Mouse (Mus musculus) forebrain, postnatal 0 days (tissue): Measurements from ENCODE around the gene Rb1. TPM values are rescaled to one million over a fixed set of nuclear protein-coding genes. Genes with fewer than 3 reads are reported as not detected.

Experiments
- ATAC-seq: fragments of 200-750 bp; cut with Nextera tagmentation; 2 replicates; pipeline ENCODE4 v1.8.0; 2017; ENCODE audit warnings: mild to moderate bottlenecking, moderate library complexity
- DNase-seq: peaks from one replicate; pipeline ENCODE4 v3.0.0-alpha.2; 2015
- H3K27ac ChIP-seq: fragments of 300-500 bp; sonication (generic); 2 replicates; pipeline ENCODE4 v1.5.1; 2014; ENCODE audit warnings: low read depth, mild to moderate bottlenecking, antibody characterized with exemption, low read length, moderate library complexity, mixed read lengths
- H3K27me3 ChIP-seq: fragments of 300-500 bp; sonication (generic); 2 replicates; pipeline ENCODE4 v1.6.1; 2014; ENCODE audit warnings: mild to moderate bottlenecking, low read length, mixed read lengths; ENCODE audit not compliant: insufficient read depth
- H3K36me3 ChIP-seq: fragments of 300-500 bp; sonication (generic); 2 replicates; pipeline ENCODE4 v1.6.1; 2014; ENCODE audit warnings: mild to moderate bottlenecking, moderate library complexity; ENCODE audit not compliant: insufficient read depth
- H3K4me1 ChIP-seq: fragments of 300-500 bp; sonication (generic); 2 replicates; pipeline ENCODE4 v1.6.1; 2014; ENCODE audit warnings: antibody characterized with exemption; ENCODE audit not compliant: insufficient read depth
- H3K4me2 ChIP-seq: fragments of 300-500 bp; sonication (generic); 2 replicates; pipeline ENCODE4 v1.6.1; 2014; ENCODE audit warnings: low read depth, mild to moderate bottlenecking, moderate library complexity
- H3K4me3 ChIP-seq: fragments of 300-500 bp; sonication (generic); 2 replicates; pipeline ENCODE4 v1.5.1; 2014; ENCODE audit warnings: low read depth, low read length, mixed read lengths
- H3K9ac ChIP-seq: fragments of 300-500 bp; sonication (generic); 2 replicates; pipeline ENCODE4 v1.6.1; 2014; ENCODE audit warnings: mild to moderate bottlenecking
- H3K9me3 ChIP-seq: fragments of 300-500 bp; sonication (generic); 2 replicates; pipeline ENCODE4 v1.6.1; 2016; ENCODE audit warnings: low read length
- CTCF ChIP-seq: sonication (generic); IDR thresholded peaks from 2 replicates; pipeline ENCODE4 v1.5.1; 2016; ENCODE audit warnings: antibody characterized with exemption, control low read depth, low read depth
- WGBS: fragments of 180-500 bp; shearing (Covaris S2); extraction: QIAGEN DNeasy Blood & Tissue Kit; methylation state at CpG from one replicate; pipeline ENCODE4 v1.1.7; 2014; 5-methylcytosine and 5-hydroxymethylcytosine counted together
- microRNA counts: library from miRNA; unstranded; fragments of <30 nt; microRNA quantifications from one replicate; lab custom pipeline; 2015
- microRNA-seq, 2 experiments: library from miRNA; unstranded; fragments of <30 nt; microRNA quantifications; one replicate each; pipeline ENCODE4; 2016
- polyA plus RNA-seq: library from polyadenylated mRNA; unstranded; fragments of >200 nt; fragmentation: Nextera tagmentation; extraction: Ambion mirVana; gene quantifications from 2 replicates; pipeline ENCODE4 v1.2.1, GENCODE M21; 2015
- total RNA-seq: library from RNA; depleted of rRNA; stranded (reverse); fragments of >200 nt; gene quantifications from 2 replicates; pipeline ENCODE4 v1.2.3, GENCODE M21; 2014; rRNA removed

The Rb1 gene
- total and polyA plus RNA-seq, 2 experiments from 2014 or later, result 20.6 to 37.9 TPM

DNA sequence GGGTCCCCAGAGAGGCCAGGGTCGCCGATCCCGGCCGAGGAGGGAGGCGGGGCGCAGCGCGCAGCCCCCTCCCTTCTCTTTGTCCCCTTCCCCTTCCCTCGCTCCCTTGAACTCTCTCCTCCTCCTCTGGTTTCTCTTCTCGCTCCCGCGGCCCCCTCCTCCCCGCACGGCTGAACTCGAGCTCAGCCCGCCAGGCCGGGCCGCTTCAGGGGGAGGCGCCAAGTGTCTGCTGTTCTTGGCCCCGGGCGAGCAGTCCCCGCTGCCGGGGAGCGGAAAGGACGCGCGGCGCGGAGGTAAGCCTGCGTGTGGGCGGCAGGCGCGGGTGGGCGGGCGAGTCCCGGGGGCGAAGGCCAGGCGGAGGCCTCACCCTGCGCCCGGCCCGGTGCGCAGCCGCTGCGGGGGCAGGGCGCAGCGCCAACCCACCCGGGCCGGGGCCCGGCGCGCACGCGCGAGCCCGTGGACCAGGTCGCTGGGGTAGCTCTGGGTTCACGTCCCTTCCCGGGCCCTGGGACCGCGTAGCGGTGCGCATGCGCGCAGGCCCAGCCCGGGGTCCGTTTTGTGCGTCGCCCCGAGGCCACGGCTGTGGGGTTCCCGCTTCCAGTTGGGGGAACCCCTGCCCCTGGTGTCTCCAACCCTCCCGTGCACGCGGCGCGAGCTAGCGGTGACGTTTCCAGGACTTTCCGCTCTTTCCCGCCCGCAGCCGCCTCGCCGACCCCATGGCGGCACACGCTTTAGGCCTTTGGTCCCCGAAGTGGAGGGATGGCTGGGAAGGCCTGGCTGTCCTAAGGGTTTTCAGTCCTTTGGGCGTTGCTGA is 182.5 kb downstream of the Rb1 start:
- ATAC-seq (peak; percentile 90), DNase-seq (peak; percentile 84)
- Histone ChIP-seq H3K27ac (peak overlapping the region; percentile 98), H3K9me3 (no peaks in the 10 kb centered on the region), H3K36me3 (no peaks in the 10 kb centered on the region), H3K4me3 (peak overlapping the region; percentile 89), H3K9ac (peak overlapping the region; percentile 98), H3K27me3 (no peaks in the 10 kb centered on the region), H3K4me1 (peaks cover 17% of the 10 kb centered on the region; the same call in 1 of the 2 replicates), H3K4me2 (peak overlapping the region; percentile 75)
- no peak; the same call in 1 of the 2 replicates for TF ChIP-seq CTCF
- WGBS, result 3% methylated on average over 72 of the region's 88 CpGs

DNA sequence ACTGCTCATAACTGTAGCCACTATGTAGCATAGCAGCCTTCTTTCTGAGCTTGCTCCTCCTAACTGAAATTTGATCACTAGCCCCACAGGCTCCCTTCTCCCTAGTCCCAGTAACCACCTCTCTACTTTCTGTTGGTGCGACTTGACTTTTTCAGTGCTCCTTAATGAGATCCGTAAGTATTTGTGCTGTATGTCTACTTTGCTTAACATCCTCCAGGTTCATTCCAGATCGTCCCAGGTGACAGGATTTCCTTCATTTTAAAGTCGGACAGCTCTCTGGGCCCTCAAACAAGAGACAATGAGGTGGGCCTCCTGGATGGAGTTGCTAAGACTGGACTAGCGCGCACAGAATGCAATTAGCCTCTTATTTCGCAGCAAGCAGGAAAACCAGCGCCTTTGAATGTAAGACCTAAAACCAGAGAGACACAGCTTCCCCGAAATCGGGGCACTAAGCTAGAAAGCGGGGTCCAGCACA is 183.2 kb downstream of the Rb1 start:
- Histone ChIP-seq H3K9me3 (no peaks in the 10 kb centered on the region), H3K9ac (peak overlapping the region; percentile 98), H3K27me3 (no peaks in the 10 kb centered on the region), H3K4me1 (peaks cover 17% of the 10 kb centered on the region; the same call in 1 of the 2 replicates), H3K27ac (peak overlapping the region; percentile 98), H3K36me3 (no peaks in the 10 kb centered on the region), H3K4me2 (peak overlapping the region; percentile 75), H3K4me3 (peak overlapping the region; percentile 89)
- under 1% methylated on average over 11 of the region's 11 CpGs for WGBS
- TF ChIP-seq CTCF, result no peak
- peak; percentile 72 for DNase-seq
- peak; percentile 40 for ATAC-seq

DNA sequence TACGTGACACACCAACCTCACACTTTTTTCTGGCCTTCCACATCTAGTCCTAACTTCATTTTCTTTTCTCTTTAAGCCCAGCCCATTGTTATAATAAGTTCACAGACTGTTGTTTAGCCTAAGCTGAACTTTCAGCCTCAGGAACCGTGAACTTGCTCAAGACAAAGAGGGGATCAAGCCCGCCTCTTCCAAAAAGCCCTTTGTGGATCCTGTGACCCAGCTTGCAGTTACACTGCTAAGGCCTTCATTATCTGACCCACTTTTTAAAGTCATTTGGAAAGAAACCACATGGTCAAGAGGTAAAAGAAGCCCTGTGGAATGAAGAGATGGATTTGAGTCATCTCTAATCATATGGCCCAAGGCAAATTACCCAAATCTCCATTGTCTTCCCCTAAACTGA is 183.8 kb downstream of the Rb1 start:
- Histone ChIP-seq H3K36me3 (no peaks in the 10 kb centered on the region), H3K9me3 (no peaks in the 10 kb centered on the region), H3K27me3 (no peaks in the 10 kb centered on the region), H3K9ac (no peak overlapping the region), H3K4me3 (no peak overlapping the region), H3K27ac (no peak overlapping the region), H3K4me2 (peak overlapping the region; percentile 75; the same call in 1 of the 2 replicates), H3K4me1 (peaks cover 17% of the 10 kb centered on the region; the same call in 1 of the 2 replicates)
- no peak for TF ChIP-seq CTCF
- DNase-seq (no peak), ATAC-seq (no peak)
- 60% methylated on average over 3 of the region's 3 CpGs for WGBS

DNA sequence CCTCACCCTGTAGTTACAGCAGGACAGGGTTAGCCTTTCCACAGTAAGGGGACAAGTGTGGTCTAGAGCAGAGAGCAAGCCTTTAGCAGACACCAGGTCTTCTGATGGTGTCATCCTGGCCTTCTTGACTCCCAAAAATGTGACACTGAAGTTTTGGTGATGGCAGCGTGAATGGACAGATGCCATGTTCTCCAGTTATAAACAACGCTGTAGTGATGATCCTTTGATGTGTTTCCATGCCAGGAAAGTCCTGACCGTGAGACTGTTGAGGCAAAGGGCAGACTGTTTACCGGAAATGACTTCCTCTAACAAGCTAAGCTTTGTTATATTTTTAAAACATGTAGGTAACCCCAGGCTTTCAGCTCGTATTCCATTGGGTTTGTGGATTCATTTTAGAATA is 185.8 kb downstream of the Rb1 start:
- DNase-seq, result no peak
- H3K4me3 ChIP-seq, result no peak overlapping the region
- no peaks in the 10 kb centered on the region for H3K9me3 ChIP-seq
- no peak for ATAC-seq
- no peak for TF ChIP-seq CTCF
- no peak overlapping the region for H3K9ac ChIP-seq
- no peak overlapping the region for H3K27ac ChIP-seq
- H3K4me1 ChIP-seq, result peaks cover 17% of the 10 kb centered on the region; the same call in 1 of the 2 replicates
- 83% methylated on average over 5 of the region's 5 CpGs for WGBS
- no peaks in the 10 kb centered on the region for H3K36me3 ChIP-seq
- no peak overlapping the region for H3K4me2 ChIP-seq
- no peaks in the 10 kb centered on the region for H3K27me3 ChIP-seq

DNA sequence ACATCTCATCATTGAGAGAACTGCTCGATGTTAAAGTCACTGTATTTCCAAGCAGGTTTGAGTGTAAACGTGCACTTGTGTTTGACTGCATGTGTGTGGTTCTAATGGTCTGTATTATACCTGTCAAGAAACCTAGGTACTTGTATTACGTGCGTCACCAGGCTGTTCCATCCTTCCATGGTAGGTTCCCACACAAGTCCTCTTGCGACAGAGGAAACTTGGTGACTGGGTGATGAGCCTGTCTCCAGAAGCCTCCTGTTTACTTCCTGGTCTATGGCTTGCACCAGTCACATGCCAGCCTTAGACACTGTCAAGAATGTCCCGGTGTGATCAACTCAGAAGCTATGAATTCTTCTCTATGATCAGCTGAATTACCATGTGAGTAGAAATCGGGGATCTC is 187.1 kb downstream of the Rb1 start:
- no peaks in the 10 kb centered on the region for H3K27me3 ChIP-seq
- peaks cover 6% of the 10 kb centered on the region; the same call in 1 of the 2 replicates for H3K4me1 ChIP-seq
- no peaks in the 10 kb centered on the region for H3K36me3 ChIP-seq
- H3K9ac ChIP-seq, result no peak overlapping the region
- no peak overlapping the region for H3K27ac ChIP-seq
- no peak overlapping the region for H3K4me3 ChIP-seq
- no peak overlapping the region for H3K4me2 ChIP-seq
- H3K9me3 ChIP-seq, result no peaks in the 10 kb centered on the region
- ATAC-seq (no peak), DNase-seq (no peak)
- 95% methylated on average over 7 of the region's 7 CpGs for WGBS
- TF ChIP-seq CTCF, result no peak

DNA sequence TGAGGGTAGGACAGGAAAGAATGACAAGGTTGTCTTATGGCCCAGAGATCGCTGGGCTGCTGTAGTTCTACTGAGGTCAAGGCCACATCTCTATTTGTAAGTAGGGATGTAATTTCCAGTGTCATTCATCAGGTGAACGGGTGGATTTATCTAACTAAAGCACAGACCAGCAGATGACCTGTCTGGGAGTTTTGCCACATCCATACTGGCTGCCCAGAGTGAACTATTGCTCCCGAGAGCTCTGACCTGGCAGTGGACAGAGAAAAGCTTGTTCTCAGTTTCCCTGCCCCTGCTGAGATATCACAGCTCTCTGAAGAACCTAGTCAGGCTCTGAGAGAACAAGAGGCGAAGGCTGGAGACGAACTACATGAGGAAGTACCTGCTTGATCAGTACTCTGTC is 188.4 kb downstream of the Rb1 start:
- H3K36me3 ChIP-seq, result no peaks in the 10 kb centered on the region
- no peak overlapping the region for H3K9ac ChIP-seq
- TF ChIP-seq CTCF, result no peak
- no peak overlapping the region for H3K27ac ChIP-seq
- no peaks in the 10 kb centered on the region for H3K27me3 ChIP-seq
- no peak overlapping the region for H3K4me3 ChIP-seq
- no peak for DNase-seq
- WGBS, result 89% methylated on average over 5 of the region's 5 CpGs
- no peak overlapping the region for H3K4me2 ChIP-seq
- H3K4me1 ChIP-seq, result peaks cover 5% of the 10 kb centered on the region; the same call in 1 of the 2 replicates
- ATAC-seq, result no peak
- H3K9me3 ChIP-seq, result no peaks in the 10 kb centered on the region

MicroRNAs within 50 kb of the gene (microRNA counts, 519-probe panel; counts per million panel counts)
- not detected for microRNA mmu-miR-687 (lab: Ali Mortazavi, UCI)

Small RNA genes lying within 50 kb of the gene (microRNA-seq; reads per million reads assigned to microRNA genes)
- 0 reads per million in 2 experiments for gene Mir687

Other genes starting within 250 kb of the Rb1 start
- gene Rcbtb2, start 202.8 kb downstream of the Rb1 start, total RNA-seq, result 63.9 and 79.9 TPM in 2 replicates
- 39.1 and 48.9 TPM in 2 replicates for gene Rcbtb2, start 202.8 kb downstream of the Rb1 start, polyA plus RNA-seq
- gene Lpar6, start 87.9 kb downstream of the Rb1 start, total RNA-seq, result 2.2 and 2.6 TPM in 2 replicates
- 1.5 and 1.8 TPM in 2 replicates for gene Lpar6, start 87.9 kb downstream of the Rb1 start, polyA plus RNA-seq
- gene Itm2b, start 59.5 kb upstream of the Rb1 start, total RNA-seq, result 317 and 332 TPM in 2 replicates
- 802 and 892 TPM in 2 replicates for gene Itm2b, start 59.5 kb upstream of the Rb1 start, polyA plus RNA-seq
- gene Med4, start 184.2 kb upstream of the Rb1 start, total RNA-seq, result 38.4 and 50.7 TPM in 2 replicates
- 85.4 and 89.6 TPM in 2 replicates for gene Med4, start 184.2 kb upstream of the Rb1 start, polyA plus RNA-seq
- 95.7 and 106 TPM in 2 replicates for gene Sucla2, start 199.5 kb upstream of the Rb1 start, total RNA-seq
- gene Sucla2, start 199.5 kb upstream of the Rb1 start, polyA plus RNA-seq, result 144 and 148 TPM in 2 replicates
- 5.8 and 9.4 TPM in 2 replicates for gene Nudt15, start 222.4 kb upstream of the Rb1 start, total RNA-seq
- gene Nudt15, start 222.4 kb upstream of the Rb1 start, polyA plus RNA-seq, result 6.0 and 8.5 TPM in 2 replicates